Mouse (Mus musculus) stomach, embryonic 15.5 days (tissue): Measurements from ENCODE around the gene A830031A19Rik. TPM values are rescaled to one million over a fixed set of nuclear protein-coding genes. Genes with fewer than 3 reads are reported as not detected.

ENCODE experiments used
- ATAC-seq: fragments of 200-750 bp; cut with Nextera tagmentation; 2 replicates; pipeline ENCODE4 v1.8.0; 2017; ENCODE audit warnings: low read depth, moderate number of reproducible peaks, moderate TSS enrichment; ENCODE audit not compliant: insufficient read depth, low FRiP score
- H3K27ac ChIP-seq: fragments of 300-500 bp; sonication (generic); 2 replicates; pipeline ENCODE4 v1.5.1; 2015; ENCODE audit warnings: mild to moderate bottlenecking, inconsistent platforms
- H3K27me3 ChIP-seq: fragments of 300-500 bp; sonication (generic); replicated peaks from 2 replicates; pipeline ENCODE4 v1.6.1; 2015; ENCODE audit warnings: inconsistent platforms
- H3K36me3 ChIP-seq: fragments of 300-500 bp; sonication (generic); 2 replicates; pipeline ENCODE4 v1.6.1; 2015; ENCODE audit warnings: inconsistent platforms
- H3K4me1 ChIP-seq: fragments of 300-500 bp; sonication (generic); 2 replicates; pipeline ENCODE4 v1.6.1; 2015; ENCODE audit warnings: inconsistent platforms
- H3K4me2 ChIP-seq: fragments of 300-500 bp; sonication (generic); 2 replicates; pipeline ENCODE4 v1.6.1; 2015; ENCODE audit warnings: mild to moderate bottlenecking, inconsistent platforms
- H3K4me3 ChIP-seq: fragments of 300-500 bp; sonication (generic); replicated peaks from 2 replicates; pipeline ENCODE4 v1.5.1; 2015; ENCODE audit warnings: inconsistent platforms
- H3K9ac ChIP-seq: fragments of 300-500 bp; sonication (generic); 2 replicates; pipeline ENCODE4 v1.6.1; 2015; ENCODE audit warnings: inconsistent platforms
- H3K9me3 ChIP-seq: fragments of 300-500 bp; sonication (generic); 2 replicates; pipeline ENCODE4 v1.6.1; 2016; ENCODE audit warnings: inconsistent platforms
- WGBS: fragments of 180-500 bp; shearing (Covaris S2); methylation state at CpG from one replicate; pipeline ENCODE4 v1.1.7; 2015; 5-methylcytosine and 5-hydroxymethylcytosine counted together
- polyA plus RNA-seq: library from polyadenylated mRNA; unstranded; fragments of >200 nt; fragmentation: Nextera tagmentation; extraction: Ambion mirVana; gene quantifications from 2 replicates; pipeline ENCODE4 v1.2.1, GENCODE M21; 2015

The A830031A19Rik gene
- polyA plus RNA-seq, 1 experiment from 2014 or later = not detected

DNA sequence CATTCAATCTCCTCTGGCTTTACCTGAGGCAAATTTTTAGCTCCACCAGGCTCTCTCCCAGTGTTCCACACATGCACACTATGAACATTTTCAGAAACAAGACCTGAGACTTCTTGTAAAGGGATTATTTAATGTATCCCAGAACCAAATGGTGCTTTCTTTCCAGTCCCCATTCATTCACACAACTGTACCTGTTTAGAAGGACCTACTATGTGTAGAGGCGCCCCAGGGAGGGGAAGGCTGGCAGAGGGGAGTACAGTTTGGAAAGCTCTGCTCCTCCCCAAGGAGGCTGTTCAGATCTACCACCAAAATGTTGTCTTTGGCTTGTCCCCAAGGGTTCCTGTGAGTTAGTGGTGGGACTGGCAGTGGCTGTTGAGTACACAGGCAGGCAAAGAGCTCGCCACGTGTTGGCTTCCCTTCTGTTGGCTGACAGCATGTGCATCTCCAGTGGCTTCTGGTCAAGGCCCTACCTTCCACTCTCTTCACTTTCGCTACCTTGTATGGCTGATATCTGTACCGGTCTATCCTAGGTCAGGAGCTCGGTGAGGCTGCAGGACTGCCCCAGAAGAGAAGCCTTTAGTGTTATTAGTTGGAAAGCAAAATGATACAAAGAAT is 28.4 kb upstream of the A830031A19Rik start:
- Histone ChIP-seq H3K9me3 (no peaks in the 10 kb centered on the region), H3K27me3 (no peaks in the 10 kb centered on the region), H3K36me3 (no peaks in the 10 kb centered on the region), H3K4me1 (peaks cover 25% of the 10 kb centered on the region), H3K4me3 (no peak overlapping the region), H3K9ac (no peak overlapping the region), H3K27ac (no peak overlapping the region), H3K4me2 (no peak overlapping the region)
- no peak for ATAC-seq
- WGBS = 79% methylated on average over 6 of the region's 6 CpGs

DNA sequence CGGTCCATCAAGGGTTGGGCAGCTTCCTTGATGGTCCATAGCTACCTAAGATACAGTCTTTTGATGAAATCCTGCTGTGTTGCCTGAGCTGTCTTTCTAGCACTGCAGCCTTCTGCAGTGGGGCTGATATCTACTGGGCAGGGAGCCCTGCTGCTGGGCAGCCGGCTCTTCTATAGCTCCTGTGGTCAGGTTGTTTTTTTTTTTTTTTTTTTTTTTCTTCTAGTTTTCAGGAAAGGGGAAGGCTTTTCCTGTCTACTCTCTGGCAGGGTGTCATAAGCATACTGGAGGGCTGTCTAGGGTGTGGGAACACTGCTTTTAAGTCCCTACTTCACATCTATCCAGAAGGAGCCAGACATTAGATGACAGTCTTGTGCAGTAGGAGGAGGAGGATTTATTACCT is 27.5 kb upstream of the A830031A19Rik start:
- Histone ChIP-seq H3K4me1 (peaks cover 25% of the 10 kb centered on the region), H3K36me3 (no peaks in the 10 kb centered on the region), H3K9me3 (no peaks in the 10 kb centered on the region), H3K9ac (no peak overlapping the region), H3K4me3 (no peak overlapping the region), H3K27me3 (no peaks in the 10 kb centered on the region), H3K27ac (no peak overlapping the region), H3K4me2 (no peak overlapping the region)
- 60% methylated on average over 2 of the region's 2 CpGs for WGBS
- no peak for ATAC-seq

DNA sequence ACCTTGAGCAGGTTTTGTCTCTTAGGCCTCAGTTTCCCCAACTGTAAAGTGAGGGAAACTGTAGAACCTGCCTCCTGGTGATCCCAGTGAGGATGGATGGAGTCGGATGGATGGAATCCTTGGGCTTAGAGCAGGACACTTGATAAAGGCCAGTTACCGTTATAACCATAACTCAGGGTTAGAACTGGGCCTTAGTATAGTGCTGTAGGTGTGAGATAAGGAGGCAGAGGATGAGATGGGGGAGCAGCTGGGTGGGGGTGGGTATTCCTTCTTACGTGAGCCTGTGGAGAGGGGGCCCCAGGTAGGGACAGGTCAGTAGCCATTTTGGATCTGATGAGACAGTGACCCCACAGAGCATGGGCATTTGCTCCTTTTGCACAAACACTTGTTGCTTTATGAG is 26.8 kb upstream of the A830031A19Rik start:
- no peak overlapping the region for H3K9ac ChIP-seq
- WGBS = 83% methylated on average over 3 of the region's 3 CpGs
- H3K4me2 ChIP-seq = no peak overlapping the region
- no peaks in the 10 kb centered on the region for H3K27me3 ChIP-seq
- no peak overlapping the region for H3K27ac ChIP-seq
- H3K4me3 ChIP-seq = no peak overlapping the region
- no peaks in the 10 kb centered on the region for H3K9me3 ChIP-seq
- H3K36me3 ChIP-seq = no peaks in the 10 kb centered on the region
- no peak; the same call in 1 of the 2 replicates for ATAC-seq
- H3K4me1 ChIP-seq = peaks cover 31% of the 10 kb centered on the region

GRCm38 (mm10) chr11:24100449-24101070 is 25.7 kb upstream of the A830031A19Rik start:
- H3K9ac ChIP-seq = no peak overlapping the region
- WGBS = 57% methylated on average over 4 of the region's 4 CpGs
- no peaks in the 10 kb centered on the region for H3K9me3 ChIP-seq
- H3K27me3 ChIP-seq = no peaks in the 10 kb centered on the region
- H3K4me3 ChIP-seq = no peak overlapping the region
- H3K4me1 ChIP-seq = peaks cover 38% of the 10 kb centered on the region
- no peaks in the 10 kb centered on the region for H3K36me3 ChIP-seq
- H3K27ac ChIP-seq = peak overlapping the region; percentile 68
- ATAC-seq = peak; percentile 57; the same call in 1 of the 2 replicates
- peak overlapping the region; percentile 29 for H3K4me2 ChIP-seq

- ATAC-seq = peak; percentile 69
These were observed 25.0 kb upstream of the A830031A19Rik start for GRCm38 (mm10) chr11:24099886-24100293.

GRCm38 (mm10) chr11:24099215-24099614 is 24.4 kb upstream of the A830031A19Rik start:
- WGBS = 66% methylated on average over 10 of the region's 10 CpGs
- no peak for ATAC-seq
- H3K9me3 ChIP-seq = no peaks in the 10 kb centered on the region
- no peaks in the 10 kb centered on the region for H3K36me3 ChIP-seq
- no peaks in the 10 kb centered on the region for H3K27me3 ChIP-seq
- H3K9ac ChIP-seq = no peak overlapping the region
- peaks cover 48% of the 10 kb centered on the region for H3K4me1 ChIP-seq
- no peak overlapping the region for H3K4me2 ChIP-seq
- H3K27ac ChIP-seq = peak overlapping the region; percentile 24; the same call in 1 of the 2 replicates
- H3K4me3 ChIP-seq = no peak overlapping the region

More at GRCm38 (mm10) chr11:24099886-24100293, 25.0 kb upstream of the A830031A19Rik start:
- Histone ChIP-seq H3K4me3 (no peak overlapping the region), H3K36me3 (no peaks in the 10 kb centered on the region), H3K27ac (peak overlapping the region; percentile 76), H3K27me3 (no peaks in the 10 kb centered on the region), H3K4me1 (peaks cover 43% of the 10 kb centered on the region), H3K9ac (no peak overlapping the region), H3K4me2 (peak overlapping the region; percentile 36), H3K9me3 (no peaks in the 10 kb centered on the region)
- 6% methylated on average over 7 of the region's 7 CpGs for WGBS

- Histone ChIP-seq H3K9me3 (no peaks in the 10 kb centered on the region), H3K27me3 (no peaks in the 10 kb centered on the region), H3K4me2 (no peak overlapping the region), H3K4me3 (no peak overlapping the region), H3K27ac (no peak overlapping the region), H3K36me3 (no peaks in the 10 kb centered on the region), H3K4me1 (peaks cover 48% of the 10 kb centered on the region), H3K9ac (no peak overlapping the region)
- no peak for ATAC-seq
- 51% methylated on average over 3 of the region's 3 CpGs for WGBS
These were observed 23.8 kb upstream of the A830031A19Rik start for GRCm38 (mm10) chr11:24098662-24099061.

DNA sequence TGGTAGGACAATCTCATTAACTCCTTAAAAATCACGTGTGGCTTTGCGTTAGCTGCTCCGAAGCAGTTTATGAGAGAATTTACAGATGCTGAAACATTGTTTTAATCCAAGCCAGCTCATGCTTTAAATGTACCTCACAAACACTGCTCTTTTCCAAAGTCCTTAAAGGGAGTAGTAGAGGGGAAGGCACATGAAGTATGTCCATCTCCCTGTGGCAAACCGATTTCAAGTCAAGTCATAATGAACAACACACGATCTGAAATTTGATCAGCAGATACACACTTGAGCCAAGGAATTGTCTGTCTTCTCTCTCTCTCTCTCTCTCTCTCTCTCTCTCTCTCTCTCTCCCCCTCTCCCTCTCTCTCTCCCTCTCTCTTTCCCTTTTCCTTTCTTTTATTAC is 23.2 kb upstream of the A830031A19Rik start:
- no peaks in the 10 kb centered on the region for H3K27me3 ChIP-seq

DNA sequence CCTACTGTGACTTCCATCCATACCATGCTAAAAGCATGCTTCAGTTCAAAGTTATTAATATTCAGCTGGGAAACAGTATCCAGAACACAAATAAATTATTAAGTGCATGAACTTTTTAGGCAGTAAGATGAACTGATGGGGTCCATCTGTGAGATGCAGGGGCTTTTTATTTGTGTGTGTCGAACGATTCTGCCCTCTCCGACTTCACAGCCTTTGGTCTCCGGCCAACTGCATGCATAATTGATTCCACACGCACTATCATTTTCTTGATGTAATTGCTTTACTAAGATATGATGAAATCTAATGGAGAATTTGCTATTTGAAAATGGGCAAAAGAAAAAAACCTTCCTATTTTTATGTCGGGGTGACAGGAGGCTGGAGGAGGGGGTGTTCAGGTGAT is 22.2 kb upstream of the A830031A19Rik start:
- Histone ChIP-seq H3K9ac (no peak overlapping the region), H3K27me3 (no peaks in the 10 kb centered on the region), H3K9me3 (no peaks in the 10 kb centered on the region), H3K36me3 (no peaks in the 10 kb centered on the region), H3K27ac (no peak overlapping the region), H3K4me2 (no peak overlapping the region), H3K4me3 (no peak overlapping the region), H3K4me1 (peaks cover 48% of the 10 kb centered on the region)
- 38% methylated on average over 6 of the region's 6 CpGs for WGBS
- ATAC-seq = no peak

More for the DNA sequence above, 23.2 kb upstream of the A830031A19Rik start:
- Histone ChIP-seq H3K36me3 (no peaks in the 10 kb centered on the region), H3K4me2 (no peak overlapping the region), H3K9ac (no peak overlapping the region), H3K4me3 (no peak overlapping the region), H3K4me1 (peaks cover 48% of the 10 kb centered on the region), H3K9me3 (no peaks in the 10 kb centered on the region), H3K27ac (no peak overlapping the region)
- no peak for ATAC-seq
- 59% methylated on average over 5 of the region's 5 CpGs for WGBS

GRCm38 (mm10) chr11:24096483-24096882 is 21.6 kb upstream of the A830031A19Rik start:
- Histone ChIP-seq H3K27ac (no peak overlapping the region), H3K9ac (no peak overlapping the region), H3K4me3 (no peak overlapping the region), H3K4me2 (no peak overlapping the region), H3K9me3 (no peaks in the 10 kb centered on the region), H3K36me3 (no peaks in the 10 kb centered on the region), H3K4me1 (peaks cover 49% of the 10 kb centered on the region), H3K27me3 (no peaks in the 10 kb centered on the region)
- WGBS = 54% methylated on average over 6 of the region's 6 CpGs
- no peak for ATAC-seq

- H3K4me3 ChIP-seq = no peak overlapping the region
- no peak overlapping the region for H3K9ac ChIP-seq
- no peaks in the 10 kb centered on the region for H3K36me3 ChIP-seq
- no peak for ATAC-seq
- H3K27ac ChIP-seq = no peak overlapping the region; the same call in 1 of the 2 replicates
- H3K9me3 ChIP-seq = no peaks in the 10 kb centered on the region
- 63% methylated on average over 7 of the region's 7 CpGs for WGBS
- H3K27me3 ChIP-seq = no peaks in the 10 kb centered on the region
- no peak overlapping the region for H3K4me2 ChIP-seq
- H3K4me1 ChIP-seq = peaks cover 47% of the 10 kb centered on the region
These were observed 21.0 kb upstream of the A830031A19Rik start for GRCm38 (mm10) chr11:24095656-24096353.

DNA sequence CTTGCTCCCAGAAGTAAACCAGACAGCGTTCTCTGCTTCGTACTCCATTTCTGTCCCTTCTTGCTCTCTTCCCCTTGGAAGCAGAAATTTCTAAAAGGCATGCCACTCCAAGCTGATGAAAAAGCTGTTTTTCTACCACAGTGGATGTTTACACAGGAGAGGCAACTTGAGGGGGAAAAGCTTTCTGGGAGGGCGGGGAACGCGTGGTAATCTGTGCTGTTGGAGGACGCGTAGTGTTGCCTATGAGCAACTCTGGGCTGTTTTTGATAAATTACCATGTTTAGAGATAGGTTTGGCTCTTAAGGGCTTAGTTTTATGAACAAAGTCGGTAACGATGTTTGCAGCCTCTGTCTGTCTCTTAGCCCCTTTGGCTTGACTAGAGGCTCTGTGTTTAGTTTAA is 20.4 kb upstream of the A830031A19Rik start:
- Histone ChIP-seq H3K4me3 (no peak overlapping the region), H3K36me3 (no peaks in the 10 kb centered on the region), H3K4me2 (peak overlapping the region; percentile 34), H3K9me3 (no peaks in the 10 kb centered on the region), H3K4me1 (peaks cover 42% of the 10 kb centered on the region), H3K27ac (peak overlapping the region; percentile 40; the same call in 1 of the 2 replicates), H3K9ac (no peak overlapping the region), H3K27me3 (no peaks in the 10 kb centered on the region)
- no peak for ATAC-seq
- 27% methylated on average over 9 of the region's 9 CpGs for WGBS
